Mouse (Mus musculus) kidney, postnatal 0 days (tissue): ENCODE results near the gene Dnah9. TPM values are rescaled to one million over a fixed set of nuclear protein-coding genes. Genes with fewer than 3 reads are reported as not detected.

Experiments used
- ATAC-seq: fragments of 200-750 bp; cut with Nextera tagmentation; replicated peaks from 2 replicates; pipeline ENCODE4 v1.8.0; 2017; ENCODE audit warnings: low read depth, moderate number of reproducible peaks, moderate TSS enrichment, moderate library complexity; ENCODE audit not compliant: low FRiP score
- DNase-seq: peaks from one replicate; pipeline ENCODE4 v3.0.0-alpha.2; 2016; ENCODE audit warnings: low spot score
- H3K27ac ChIP-seq: fragments of 300-500 bp; sonication (generic); 2 replicates; pipeline ENCODE4 v1.5.1; 2014; ENCODE audit warnings: mild to moderate bottlenecking
- H3K27me3 ChIP-seq: fragments of 300-500 bp; sonication (generic); 2 replicates; pipeline ENCODE4 v1.6.1; 2014; ENCODE audit warnings: low read length, mixed read lengths; ENCODE audit not compliant: insufficient read depth
- H3K36me3 ChIP-seq: fragments of 300-500 bp; sonication (generic); 2 replicates; pipeline ENCODE4 v1.6.1; 2014; ENCODE audit warnings: low read length, mixed read lengths; ENCODE audit not compliant: insufficient read depth
- H3K4me1 ChIP-seq: fragments of 300-500 bp; sonication (generic); replicated peaks from 2 replicates; pipeline ENCODE4 v1.6.1; 2014; ENCODE audit warnings: antibody characterized with exemption, low read length, mixed read lengths; ENCODE audit not compliant: insufficient read depth
- H3K4me2 ChIP-seq: fragments of 300-500 bp; sonication (generic); 2 replicates; pipeline ENCODE4 v1.6.1; 2014; ENCODE audit warnings: mild to moderate bottlenecking, low read length, moderate library complexity, mixed read lengths
- H3K4me3 ChIP-seq: fragments of 300-500 bp; sonication (generic); replicated peaks from 2 replicates; pipeline ENCODE4 v1.5.1; 2014; ENCODE audit warnings: low read depth, low read length
- H3K9ac ChIP-seq: fragments of 300-500 bp; sonication (generic); 2 replicates; pipeline ENCODE4 v1.6.1; 2014; ENCODE audit warnings: low read depth, low read length
- H3K9me3 ChIP-seq: fragments of 300-500 bp; sonication (generic); replicated peaks from 2 replicates; pipeline ENCODE4 v1.6.1; 2016; ENCODE audit warnings: low read length, inconsistent platforms, mixed read lengths
- CTCF ChIP-seq: IDR thresholded peaks from 2 replicates; pipeline ENCODE4 v1.5.1; 2016; ENCODE audit warnings: antibody characterized with exemption, low read depth, mild to moderate bottlenecking, moderate library complexity
- WGBS: fragments of 180-500 bp; shearing (Covaris S2); extraction: QIAGEN DNeasy Blood & Tissue Kit; methylation state at CpG from one replicate; pipeline ENCODE4 v1.1.7; 2014; 5-methylcytosine and 5-hydroxymethylcytosine counted together
- polyA plus RNA-seq: library from polyadenylated mRNA; unstranded; fragments of >200 nt; fragmentation: Nextera tagmentation; extraction: Ambion mirVana; gene quantifications from 2 replicates; pipeline ENCODE4 v1.2.1, GENCODE M21; 2015

Gene Dnah9
- polyA plus RNA-seq, 1 experiment from 2014 or later: 0.09 TPM

DNA sequence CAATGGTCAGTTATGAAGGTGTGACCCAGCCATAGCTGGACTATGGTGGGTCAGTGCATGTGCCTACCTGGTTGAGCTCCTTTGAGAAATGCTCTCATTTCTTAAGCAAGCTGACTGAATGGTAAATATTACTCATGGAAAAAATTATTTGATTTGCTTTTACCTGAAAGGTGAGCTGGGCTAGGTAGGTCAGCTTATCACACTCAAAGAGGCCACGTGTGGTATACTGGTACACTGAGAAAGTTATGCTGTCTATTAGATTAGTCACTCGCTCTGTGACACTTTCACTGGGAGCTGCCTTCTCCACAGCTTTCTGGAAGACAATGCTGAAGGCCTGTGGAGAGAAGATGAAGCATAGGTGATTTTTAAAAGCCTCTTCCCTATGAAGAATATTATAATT is 286.9 kb downstream of the Dnah9 start:
- Histone ChIP-seq H3K4me3 (no peak overlapping the region), H3K36me3 (no peaks in the 10 kb centered on the region), H3K4me2 (no peak overlapping the region), H3K27ac (no peak overlapping the region), H3K9me3 (no peaks in the 10 kb centered on the region), H3K9ac (no peak overlapping the region), H3K27me3 (no peaks in the 10 kb centered on the region), H3K4me1 (no peaks in the 10 kb centered on the region)
- DNase-seq (no peak), ATAC-seq (no peak)
- no peak for TF ChIP-seq CTCF
- WGBS: 87% methylated on average over 2 of the region's 2 CpGs

DNA sequence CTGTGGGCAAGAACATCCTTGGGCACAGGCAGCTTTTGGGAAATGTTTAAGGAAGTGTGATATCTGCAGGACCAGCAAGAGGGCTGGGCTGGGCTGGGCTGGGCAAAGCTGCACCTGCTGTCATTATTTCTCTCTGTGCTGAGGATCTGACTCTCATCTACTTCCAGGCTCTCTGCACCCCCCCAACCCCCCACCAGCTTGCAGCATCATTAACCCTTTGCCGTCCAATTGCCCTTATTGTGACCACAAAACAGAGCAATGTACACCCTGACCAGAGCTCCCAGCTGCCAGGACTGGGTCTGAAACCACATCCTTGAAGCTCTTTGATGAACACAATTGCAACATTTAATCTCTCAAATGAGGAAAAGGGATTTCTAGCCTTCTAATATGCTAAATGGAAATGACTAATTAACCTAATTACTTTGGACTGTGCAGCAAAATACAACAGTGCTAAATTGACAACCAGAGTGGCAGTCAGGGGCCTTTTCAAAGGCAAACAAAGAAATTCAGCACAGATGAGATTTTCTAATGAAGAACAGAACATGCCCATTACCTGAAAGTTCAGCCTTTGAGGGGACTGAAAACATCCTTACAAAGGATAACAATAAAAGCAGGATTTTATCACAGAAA is 291.1 kb downstream of the Dnah9 start:
- H3K4me1 ChIP-seq: no peaks in the 10 kb centered on the region
- no peak overlapping the region for H3K4me2 ChIP-seq
- 46% methylated on average over 1 of the region's 1 CpGs for WGBS
- no peak overlapping the region for H3K9ac ChIP-seq
- no peaks in the 10 kb centered on the region for H3K9me3 ChIP-seq
- no peaks in the 10 kb centered on the region for H3K27me3 ChIP-seq
- H3K36me3 ChIP-seq: no peaks in the 10 kb centered on the region
- no peak for DNase-seq
- H3K27ac ChIP-seq: no peak overlapping the region
- TF ChIP-seq CTCF: no peak
- H3K4me3 ChIP-seq: no peak overlapping the region
- no peak for ATAC-seq

DNA sequence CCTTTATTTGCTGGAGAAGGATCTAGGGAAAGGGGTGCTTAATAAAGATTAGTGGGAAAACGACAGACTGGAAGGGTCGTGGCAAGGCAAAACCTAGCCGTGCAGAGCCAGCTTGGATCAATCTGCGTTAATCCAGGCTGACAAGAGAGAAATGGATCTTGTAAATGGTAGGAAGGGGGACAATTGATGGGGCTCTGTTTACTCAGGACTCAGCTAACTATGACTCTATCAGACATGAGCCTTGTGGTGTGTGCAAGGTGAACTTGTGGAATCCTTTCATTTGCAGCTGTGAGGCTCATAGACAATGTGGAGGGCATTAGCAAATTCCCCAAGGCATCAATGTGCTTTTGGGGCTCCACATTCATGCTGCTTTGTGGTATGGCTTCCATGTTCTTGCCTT is 306.9 kb downstream of the Dnah9 start:
- Histone ChIP-seq H3K36me3 (no peaks in the 10 kb centered on the region), H3K4me1 (no peaks in the 10 kb centered on the region), H3K27me3 (no peaks in the 10 kb centered on the region), H3K27ac (no peak overlapping the region), H3K4me2 (no peak overlapping the region), H3K9ac (no peak overlapping the region), H3K4me3 (no peak overlapping the region), H3K9me3 (no peaks in the 10 kb centered on the region)
- 37% methylated on average over 4 of the region's 4 CpGs for WGBS
- no peak for TF ChIP-seq CTCF
- DNase-seq (no peak), ATAC-seq (no peak)

DNA sequence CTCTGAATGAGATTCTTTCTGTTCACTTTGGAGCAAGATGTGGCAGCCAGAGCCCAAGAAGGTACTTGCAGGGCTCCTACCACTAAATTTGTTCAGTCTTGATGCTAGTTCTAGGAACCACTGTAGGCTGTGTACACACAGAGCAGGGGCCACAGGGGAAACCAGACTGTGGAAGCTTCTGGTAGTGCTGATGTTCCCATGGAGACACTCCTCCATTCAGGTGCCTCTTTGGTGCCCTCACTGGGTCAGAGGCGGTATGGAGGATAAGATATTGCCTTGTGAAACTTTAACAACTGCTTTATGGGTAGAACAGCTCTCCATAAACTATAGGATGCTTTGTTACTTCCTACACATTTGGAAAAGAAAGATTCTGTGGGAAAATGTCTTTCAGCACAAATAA is 316.3 kb downstream of the Dnah9 start:
- no peaks in the 10 kb centered on the region for H3K9me3 ChIP-seq
- no peaks in the 10 kb centered on the region for H3K27me3 ChIP-seq
- no peak overlapping the region for H3K27ac ChIP-seq
- no peak overlapping the region for H3K4me2 ChIP-seq
- peak; percentile 53; the same call in 1 of the 2 replicates for TF ChIP-seq CTCF
- no peaks in the 10 kb centered on the region for H3K4me1 ChIP-seq
- no peak overlapping the region for H3K9ac ChIP-seq
- DNase-seq (peak; percentile 37), ATAC-seq (no peak)
- WGBS: 5% methylated on average over 1 of the region's 1 CpGs
- no peak overlapping the region for H3K4me3 ChIP-seq
- H3K36me3 ChIP-seq: no peaks in the 10 kb centered on the region

DNA sequence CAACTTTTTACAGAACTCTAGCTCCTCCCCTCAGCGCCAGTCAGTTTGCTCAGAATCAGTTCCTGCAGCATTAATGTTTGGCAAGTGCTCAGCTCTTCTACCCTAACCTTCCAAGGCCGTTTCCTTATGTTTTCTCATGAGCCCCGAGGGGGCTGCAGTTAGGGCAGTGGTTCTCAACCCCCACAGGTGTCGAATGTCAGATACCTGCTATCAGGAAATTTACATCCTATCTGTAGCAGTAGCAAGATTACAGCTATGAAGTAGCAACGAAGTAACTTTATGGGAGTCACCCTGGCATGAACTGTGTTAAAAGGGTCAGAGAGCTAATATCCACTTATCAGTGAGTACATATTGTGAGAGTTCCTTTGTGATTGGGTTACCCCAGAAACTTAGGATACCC is 321.9 kb downstream of the Dnah9 start:
- H3K36me3 ChIP-seq: no peaks in the 10 kb centered on the region
- DNase-seq: no peak
- no peaks in the 10 kb centered on the region for H3K27me3 ChIP-seq
- no peak overlapping the region for H3K4me3 ChIP-seq
- 48% methylated on average over 5 of the region's 5 CpGs for WGBS
- H3K9ac ChIP-seq: no peak overlapping the region
- TF ChIP-seq CTCF: no peak
- ATAC-seq: no peak
- no peaks in the 10 kb centered on the region for H3K4me1 ChIP-seq
- H3K27ac ChIP-seq: no peak overlapping the region
- H3K4me2 ChIP-seq: no peak overlapping the region
- H3K9me3 ChIP-seq: no peaks in the 10 kb centered on the region

DNA sequence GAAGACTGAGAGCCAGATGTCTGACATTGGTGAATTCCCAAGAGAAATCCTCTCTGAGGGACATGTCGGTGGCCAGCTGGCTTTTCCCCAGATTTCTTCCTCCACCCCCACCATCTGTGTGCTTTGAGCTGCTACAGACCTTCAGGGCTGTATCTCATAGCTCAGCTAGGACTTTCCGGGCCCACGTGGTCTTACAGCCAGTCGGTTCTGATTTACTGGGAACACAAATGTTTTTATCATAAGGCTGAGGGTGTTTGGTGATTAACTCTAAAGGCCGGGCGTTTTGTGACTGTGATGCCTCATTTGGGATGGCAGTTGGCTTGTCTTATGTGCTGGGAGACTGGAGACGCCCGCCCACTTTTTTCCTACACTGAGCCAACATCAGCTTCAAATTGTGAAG is 329.4 kb downstream of the Dnah9 start:
- ATAC-seq (no peak), DNase-seq (peak; percentile 31)
- no peak for TF ChIP-seq CTCF
- H3K9ac ChIP-seq: no peak overlapping the region
- H3K4me1 ChIP-seq: no peaks in the 10 kb centered on the region
- H3K4me2 ChIP-seq: no peak overlapping the region
- 44% methylated on average over 8 of the region's 8 CpGs for WGBS
- no peaks in the 10 kb centered on the region for H3K36me3 ChIP-seq
- H3K27ac ChIP-seq: no peak overlapping the region
- H3K4me3 ChIP-seq: no peak overlapping the region
- H3K27me3 ChIP-seq: no peaks in the 10 kb centered on the region
- no peaks in the 10 kb centered on the region for H3K9me3 ChIP-seq

DNA sequence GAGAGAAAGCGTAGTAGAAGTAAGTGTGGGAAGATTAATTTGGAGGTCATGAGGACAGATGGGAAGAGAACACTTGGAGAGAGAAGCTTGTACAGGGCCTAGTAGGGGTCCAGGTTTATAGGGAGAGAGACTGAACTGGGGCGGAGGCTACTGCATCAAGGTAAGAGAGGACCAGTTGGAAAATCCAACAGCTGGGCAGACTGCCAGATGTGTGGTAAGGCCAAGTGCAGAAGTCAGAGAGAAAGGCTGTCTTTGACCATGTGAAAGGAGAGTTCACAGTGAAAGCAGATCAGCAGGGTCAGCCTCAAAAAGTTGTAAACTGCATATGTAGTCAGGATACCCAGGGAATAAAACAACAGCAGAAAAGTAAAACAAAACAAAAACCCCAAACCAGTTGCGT is 343.8 kb downstream of the Dnah9 start:
- ATAC-seq (no peak), DNase-seq (no peak)
- no peak for TF ChIP-seq CTCF
- Histone ChIP-seq H3K4me3 (no peak overlapping the region), H3K9ac (no peak overlapping the region), H3K27me3 (no peaks in the 10 kb centered on the region), H3K4me1 (no peaks in the 10 kb centered on the region), H3K27ac (no peak overlapping the region), H3K9me3 (no peaks in the 10 kb centered on the region), H3K4me2 (no peak overlapping the region), H3K36me3 (peaks cover 32% of the 10 kb centered on the region)
- WGBS: 66% methylated on average over 3 of the region's 3 CpGs
